Mouse (Mus musculus): ENCODE measurements around the gene Trib3. TPM values are rescaled to one million over a fixed set of nuclear protein-coding genes. Genes with fewer than 3 reads are reported as not detected.

The Trib3 gene
- polyA plus RNA-seq, 1 experiment: 4.2 TPM

- 50% methylated on average over 4 of the region's 4 CpGs for WGBS
- no peak overlapping the region for H3K27ac ChIP-seq (ENCODE audit: control insufficient read depth, insufficient read depth, low read depth, low read length, poor library complexity)
- TF ChIP-seq POLR2A (IDR thresholded peaks at IDR 0.05; ENCODE audit: borderline replicate concordance, control insufficient read depth, low read depth, low read length) (no peak), CTCF (IDR thresholded peaks at IDR 0.05; ENCODE audit: control insufficient read depth, insufficient read depth, low read length) (no peak)
- H3K4me1 ChIP-seq (ENCODE audit: control insufficient read depth, insufficient read depth, low read length): no peaks in the 10 kb centered on the region; the same call in 1 of the 2 replicates
- H3K4me3 ChIP-seq (replicated peaks; ENCODE audit: control insufficient read depth, low read depth, low read length): no peak overlapping the region
Measured at GRCm38 (mm10) chr2:152372661-152373060, 28.8 kb upstream of the Trib3 start.

- no peak overlapping the region for H3K4me3 ChIP-seq (replicated peaks; ENCODE audit: control insufficient read depth, low read depth, low read length)
- no peak overlapping the region for H3K27ac ChIP-seq (ENCODE audit: control insufficient read depth, insufficient read depth, low read depth, low read length, poor library complexity)
- 29% methylated on average over 7 of the region's 7 CpGs for WGBS
- no peaks in the 10 kb centered on the region; the same call in 1 of the 2 replicates for H3K4me1 ChIP-seq (ENCODE audit: control insufficient read depth, insufficient read depth, low read length)
- TF ChIP-seq CTCF (IDR thresholded peaks at IDR 0.05; ENCODE audit: control insufficient read depth, insufficient read depth, low read length): no peak
- no peak for TF ChIP-seq POLR2A (IDR thresholded peaks at IDR 0.05; ENCODE audit: borderline replicate concordance, control insufficient read depth, low read depth, low read length)
Measured at GRCm38 (mm10) chr2:152372104-152372503, 28.3 kb upstream of the Trib3 start.

GRCm38 (mm10) chr2:152368532-152369140 is 24.8 kb upstream of the Trib3 start:
- Histone ChIP-seq H3K27ac (ENCODE audit: control insufficient read depth, insufficient read depth, low read depth, low read length, poor library complexity) (no peak overlapping the region), H3K4me1 (ENCODE audit: control insufficient read depth, insufficient read depth, low read length) (no peaks in the 10 kb centered on the region; the same call in 1 of the 2 replicates), H3K4me3 (replicated peaks; ENCODE audit: control insufficient read depth, low read depth, low read length) (no peak overlapping the region)
- 36% methylated on average over 14 of the region's 14 CpGs for WGBS
- TF ChIP-seq POLR2A (IDR thresholded peaks at IDR 0.05; ENCODE audit: borderline replicate concordance, control insufficient read depth, low read depth, low read length): no peak
- peak; percentile 91 for TF ChIP-seq CTCF (IDR thresholded peaks at IDR 0.05; ENCODE audit: control insufficient read depth, insufficient read depth, low read length)

- TF ChIP-seq POLR2A (IDR thresholded peaks at IDR 0.05; ENCODE audit: borderline replicate concordance, control insufficient read depth, low read depth, low read length): no peak
- no peak for TF ChIP-seq CTCF (IDR thresholded peaks at IDR 0.05; ENCODE audit: control insufficient read depth, insufficient read depth, low read length)
- Histone ChIP-seq H3K4me1 (ENCODE audit: control insufficient read depth, insufficient read depth, low read length) (no peaks in the 10 kb centered on the region), H3K27ac (ENCODE audit: control insufficient read depth, insufficient read depth, low read depth, low read length, poor library complexity) (no peak overlapping the region), H3K4me3 (replicated peaks; ENCODE audit: control insufficient read depth, low read depth, low read length) (no peak overlapping the region)
- 92% methylated on average over 5 of the region's 5 CpGs for WGBS
Measured at GRCm38 (mm10) chr2:152367917-152368316, 24.1 kb upstream of the Trib3 start.

- WGBS: 7% methylated on average over 17 of the region's 17 CpGs
- no peak overlapping the region for H3K4me3 ChIP-seq (replicated peaks; ENCODE audit: control insufficient read depth, low read depth, low read length)
- no peak overlapping the region for H3K27ac ChIP-seq (ENCODE audit: control insufficient read depth, insufficient read depth, low read depth, low read length, poor library complexity)
- TF ChIP-seq CTCF (IDR thresholded peaks at IDR 0.05; ENCODE audit: control insufficient read depth, insufficient read depth, low read length) (peak; percentile 84), POLR2A (IDR thresholded peaks at IDR 0.05; ENCODE audit: borderline replicate concordance, control insufficient read depth, low read depth, low read length) (no peak)
- H3K4me1 ChIP-seq (ENCODE audit: control insufficient read depth, insufficient read depth, low read length): peaks cover 1% of the 10 kb centered on the region; the same call in 1 of the 2 replicates
Measured at GRCm38 (mm10) chr2:152363245-152364147, 19.7 kb upstream of the Trib3 start.

- no peak overlapping the region for H3K27ac ChIP-seq (ENCODE audit: control insufficient read depth, insufficient read depth, low read depth, low read length, poor library complexity)
Measured at GRCm38 (mm10) chr2:152361193-152361592, 17.4 kb upstream of the Trib3 start.

GRCm38 (mm10) chr2:152360271-152360775 is 16.5 kb upstream of the Trib3 start:
- Histone ChIP-seq H3K4me1 (ENCODE audit: control insufficient read depth, insufficient read depth, low read length) (peaks cover 1% of the 10 kb centered on the region; the same call in 1 of the 2 replicates), H3K4me3 (replicated peaks; ENCODE audit: control insufficient read depth, low read depth, low read length) (no peak overlapping the region), H3K27ac (ENCODE audit: control insufficient read depth, insufficient read depth, low read depth, low read length, poor library complexity) (no peak overlapping the region)
- TF ChIP-seq POLR2A (IDR thresholded peaks at IDR 0.05; ENCODE audit: borderline replicate concordance, control insufficient read depth, low read depth, low read length) (no peak), CTCF (IDR thresholded peaks at IDR 0.05; ENCODE audit: control insufficient read depth, insufficient read depth, low read length) (no peak)
- whole genome bisulfite sequencing: 2% methylated on average over 7 of the region's 7 CpGs

More at GRCm38 (mm10) chr2:152361193-152361592, 17.4 kb upstream of the Trib3 start:
- Histone ChIP-seq H3K4me3 (replicated peaks; ENCODE audit: control insufficient read depth, low read depth, low read length) (no peak overlapping the region), H3K4me1 (ENCODE audit: control insufficient read depth, insufficient read depth, low read length) (peaks cover 1% of the 10 kb centered on the region; the same call in 1 of the 2 replicates)
- 82% methylated on average over 8 of the region's 8 CpGs for WGBS
- no peak for TF ChIP-seq CTCF (IDR thresholded peaks at IDR 0.05; ENCODE audit: control insufficient read depth, insufficient read depth, low read length)

GRCm38 (mm10) chr2:152359616-152360015 is 15.8 kb upstream of the Trib3 start:
- H3K4me1 ChIP-seq (ENCODE audit: control insufficient read depth, insufficient read depth, low read length): peaks cover 1% of the 10 kb centered on the region; the same call in 1 of the 2 replicates
- no peak for TF ChIP-seq CTCF (IDR thresholded peaks at IDR 0.05; ENCODE audit: control insufficient read depth, insufficient read depth, low read length)
- no peak for TF ChIP-seq POLR2A (IDR thresholded peaks at IDR 0.05; ENCODE audit: borderline replicate concordance, control insufficient read depth, low read depth, low read length)
- no peak overlapping the region for H3K4me3 ChIP-seq (replicated peaks; ENCODE audit: control insufficient read depth, low read depth, low read length)
- H3K27ac ChIP-seq (ENCODE audit: control insufficient read depth, insufficient read depth, low read depth, low read length, poor library complexity): no peak overlapping the region
- 28% methylated on average over 5 of the region's 5 CpGs for WGBS

Data from bone marrow, adult 2 months (tissue).